Mouse (Mus musculus) kidney, adult 2 months (tissue): ENCODE measurements around the gene Ube2r2. TPM values are rescaled to one million over a fixed set of nuclear protein-coding genes. Genes with fewer than 3 reads are reported as not detected.

ENCODE experiments used
- DNase-seq: peaks from one replicate; pipeline ENCODE4 v3.0.0; 2021
- H3K27ac ChIP-seq: fragments of 200-500 bp; 2 replicates; pipeline ENCODE4 v1.5.1; 2012; ENCODE audit warnings: low read depth, low read length, control low read depth, inconsistent platforms; ENCODE audit not compliant: insufficient read depth
- H3K27me3 ChIP-seq: fragments of 200-500 bp; replicated peaks from 2 replicates; pipeline ENCODE4 v1.6.1; 2012; ENCODE audit warnings: mild to moderate bottlenecking, moderate library complexity, low read length, inconsistent platforms; ENCODE audit not compliant: control insufficient read depth, insufficient read depth
- H3K36me3 ChIP-seq: fragments of 200-500 bp; 2 replicates; pipeline ENCODE4 v1.6.1; 2012; ENCODE audit warnings: mild to moderate bottlenecking, moderate library complexity, low read length, inconsistent platforms; ENCODE audit not compliant: control insufficient read depth, insufficient read depth
- H3K4me1 ChIP-seq: fragments of 200-500 bp; 2 replicates; pipeline ENCODE4 v1.6.1; 2011; ENCODE audit warnings: low read length; ENCODE audit not compliant: control insufficient read depth, insufficient read depth
- H3K4me3 ChIP-seq: fragments of 200-500 bp; 2 replicates; pipeline ENCODE4 v1.5.1; 2011; ENCODE audit warnings: mild to moderate bottlenecking, low read depth, low read length, control low read depth; ENCODE audit not compliant: insufficient read depth
- CTCF ChIP-seq: fragments of 200-500 bp; conservative IDR thresholded peaks from 2 replicates; pipeline ENCODE4 v1.5.1; 2011; ENCODE audit warnings: low read depth, mild to moderate bottlenecking, control low read depth, low read length, moderate library complexity, mixed read lengths; ENCODE audit not compliant: insufficient read depth, insufficient read length
- POLR2A ChIP-seq: fragments of 200-500 bp; IDR thresholded peaks from one replicate; pipeline ENCODE4 v1.6.1; 2011; ENCODE audit warnings: low read depth, low read length, control low read depth
- WGBS: fragments of 180-500 bp; shearing (Covaris S2); methylation state at CpG from one replicate; pipeline ENCODE4 v1.1.7; 2018; 5-methylcytosine and 5-hydroxymethylcytosine counted together
- polyA plus RNA-seq: library from polyadenylated mRNA; depleted of rRNA; stranded (reverse); fragments of >200 nt; gene quantifications from 2 replicates; pipeline ENCODE4 v1.2.3, GENCODE M21; 2012

Ube2r2 gene
- polyA plus RNA-seq, 1 experiment, result 67.4 TPM

DNA sequence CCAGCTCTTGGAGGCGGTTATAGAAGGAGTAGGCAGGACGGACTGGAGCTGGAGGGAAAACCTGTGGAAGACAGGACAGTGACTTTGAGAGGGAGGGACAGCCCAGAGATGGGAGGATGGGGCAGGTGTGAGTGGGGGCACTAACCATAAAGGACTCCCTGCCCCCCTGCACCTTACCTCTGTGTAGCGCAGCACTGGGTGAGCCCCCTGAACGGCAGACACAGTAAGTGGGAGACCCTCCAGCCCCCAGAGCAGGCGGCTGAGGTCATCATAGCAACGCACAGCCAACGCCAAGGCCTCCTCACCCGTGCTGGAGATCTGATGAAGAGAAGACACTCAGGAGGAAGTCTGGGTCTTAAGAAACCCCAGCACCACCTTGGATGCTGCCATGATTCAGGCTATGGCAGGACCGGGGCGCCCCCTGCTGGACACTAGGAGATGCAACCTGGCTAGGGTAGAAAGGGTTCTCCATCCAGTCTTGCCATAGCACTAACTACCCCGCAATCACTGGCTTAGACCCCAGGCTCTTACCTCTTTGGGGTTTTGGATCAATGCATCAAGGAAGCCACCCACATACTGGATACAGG lies 16.7 kb upstream of the Ube2r2 start:
- TF ChIP-seq CTCF, result peak; percentile 80
- no peak for TF ChIP-seq POLR2A
- H3K4me3 ChIP-seq, result no peak overlapping the region
- H3K27ac ChIP-seq, result no peak overlapping the region
- H3K4me1 ChIP-seq, result peaks cover 5% of the 10 kb centered on the region
- WGBS, result 70% methylated on average over 11 of the region's 11 CpGs
- no peaks in the 10 kb centered on the region; the same call in 1 of the 2 replicates for H3K36me3 ChIP-seq
- no peaks in the 10 kb centered on the region for H3K27me3 ChIP-seq
- peak; percentile 71 for DNase-seq

DNA sequence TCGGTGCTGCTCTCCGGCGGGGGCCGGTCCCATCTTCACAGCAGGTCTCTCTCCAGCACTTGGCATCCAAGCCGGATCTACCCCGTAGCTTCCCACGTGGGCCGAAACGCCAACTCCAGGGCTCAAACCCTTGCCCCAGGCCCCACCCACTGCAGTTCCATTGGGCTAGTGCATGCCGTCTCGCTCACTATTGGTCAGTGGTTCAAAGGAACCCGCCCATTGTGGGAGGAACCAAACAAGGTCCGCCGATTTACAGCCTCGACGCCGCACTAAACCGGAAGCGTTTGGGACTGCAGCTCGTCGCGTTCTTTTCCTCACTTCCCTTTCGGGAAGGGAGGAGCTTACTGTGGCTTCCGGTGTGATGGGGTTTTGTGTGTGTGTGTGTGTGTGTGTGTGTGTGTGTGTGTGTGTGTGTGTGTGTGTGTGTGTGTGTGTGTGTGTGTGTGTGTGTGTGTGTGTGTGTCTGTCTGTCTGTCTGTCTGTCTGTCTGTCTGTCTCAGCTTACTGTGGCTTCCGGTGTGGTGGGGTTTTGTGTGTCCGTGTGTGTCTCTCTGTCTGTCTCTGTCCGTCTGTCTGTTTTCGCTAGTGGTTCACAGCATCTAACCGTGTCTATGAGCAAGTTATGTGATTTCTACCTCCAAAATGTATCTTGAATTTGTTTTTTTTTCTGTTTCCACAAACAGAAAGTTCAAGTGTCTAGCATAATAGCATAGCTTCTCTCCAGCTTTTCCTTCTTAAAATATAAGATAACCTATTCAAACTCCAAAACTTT lies 11.2 kb upstream of the Ube2r2 start, which contains the start of gene Nol6:
Gene Nol6, minus strand, starts transcription at position 276 of the 772 bp plus-strand sequence.
- H3K27ac ChIP-seq, result 0 out of 2 replicates have a peak within 1 kb of the TSS, but pooled peaks have one; percentile 6
- 2% methylated on average over 29 of the region's 29 CpGs for WGBS
- H3K27me3 ChIP-seq, result no peaks in the 10 kb centered on the region
- peak; percentile 100 for DNase-seq
- H3K4me3 ChIP-seq, result peak within 1 kb of the TSS; percentile 72
- no peaks in the 10 kb centered on the region for H3K36me3 ChIP-seq
- H3K4me1 ChIP-seq, result peaks cover 5% of the 10 kb centered on the region
- no peak for TF ChIP-seq CTCF
- TF ChIP-seq POLR2A, result no peak

GRCm38 (mm10) chr4:41129406-41129805 lies 6.1 kb upstream of the Ube2r2 start:
- peak; percentile 79 for DNase-seq
- TF ChIP-seq CTCF, result peak; percentile 98
- no peak for TF ChIP-seq POLR2A
- Histone ChIP-seq H3K4me3 (no peak overlapping the region), H3K4me1 (no peaks in the 10 kb centered on the region; the same call in 1 of the 2 replicates), H3K36me3 (no peaks in the 10 kb centered on the region), H3K27ac (no peak overlapping the region), H3K27me3 (no peaks in the 10 kb centered on the region)
- 0% methylated on average over 2 of the region's 2 CpGs for WGBS

- WGBS, result 84% methylated on average over 3 of the region's 3 CpGs
- Histone ChIP-seq H3K36me3 (no peaks in the 10 kb centered on the region), H3K4me3 (no peak overlapping the region), H3K27me3 (no peaks in the 10 kb centered on the region), H3K27ac (no peak overlapping the region), H3K4me1 (no peaks in the 10 kb centered on the region; the same call in 1 of the 2 replicates)
- no peak for DNase-seq
- TF ChIP-seq POLR2A (no peak), CTCF (no peak)
Measured at GRCm38 (mm10) chr4:41129836-41130235, 5.7 kb upstream of the Ube2r2 start.

- no peak overlapping the region for H3K27ac ChIP-seq
- WGBS, result 80% methylated on average over 6 of the region's 6 CpGs
- no peaks in the 10 kb centered on the region for H3K27me3 ChIP-seq
- no peak for DNase-seq
- no peaks in the 10 kb centered on the region; the same call in 1 of the 2 replicates for H3K4me1 ChIP-seq
- TF ChIP-seq POLR2A (no peak), CTCF (no peak)
- H3K36me3 ChIP-seq, result no peaks in the 10 kb centered on the region
- no peak overlapping the region for H3K4me3 ChIP-seq
Measured at GRCm38 (mm10) chr4:41132471-41132870, 3.1 kb upstream of the Ube2r2 start.

- TF ChIP-seq CTCF (no peak), POLR2A (no peak)
- H3K36me3 ChIP-seq, result no peaks in the 10 kb centered on the region
- no peaks in the 10 kb centered on the region for H3K27me3 ChIP-seq
- H3K4me3 ChIP-seq, result no peak overlapping the region
- no peak overlapping the region for H3K27ac ChIP-seq
- DNase-seq, result no peak
- 85% methylated on average over 6 of the region's 6 CpGs for whole genome bisulfite sequencing
- no peaks in the 10 kb centered on the region; the same call in 1 of the 2 replicates for H3K4me1 ChIP-seq
Measured at GRCm38 (mm10) chr4:41133529-41134291, 1.8 kb upstream of the Ube2r2 start.
